Mouse (Mus musculus) embryonic facial prominence, embryonic 15.5 days (tissue): ENCODE data around the gene Zfand2b. TPM values are rescaled to one million over a fixed set of nuclear protein-coding genes. Genes with fewer than 3 reads are reported as not detected.
A peak's percentile ranks its signal among the peaks of the same experiment; 100 is the strongest.

Experiments
- ATAC-seq: fragments of 200-750 bp; cut with Nextera tagmentation; 2 replicates; pipeline ENCODE4 v1.8.0; 2017; ENCODE audit warnings: low read depth, moderate TSS enrichment; ENCODE audit not compliant: insufficient number of reproducible peaks, low FRiP score, low TSS enrichment
- H3K27ac ChIP-seq: fragments of 300-500 bp; sonication (generic); replicated peaks from 2 replicates; pipeline ENCODE4 v1.5.1; 2015; ENCODE audit warnings: mild to moderate bottlenecking, inconsistent platforms
- H3K27me3 ChIP-seq: fragments of 300-500 bp; sonication (generic); 2 replicates; pipeline ENCODE4 v1.6.1; 2015; ENCODE audit warnings: inconsistent platforms
- H3K36me3 ChIP-seq: fragments of 300-500 bp; sonication (generic); 2 replicates; pipeline ENCODE4 v1.6.1; 2015; ENCODE audit warnings: mild to moderate bottlenecking, inconsistent platforms
- H3K4me1 ChIP-seq: fragments of 300-500 bp; sonication (generic); 2 replicates; pipeline ENCODE4 v1.6.1; 2015; ENCODE audit warnings: inconsistent platforms
- H3K4me2 ChIP-seq: fragments of 300-500 bp; sonication (generic); replicated peaks from 2 replicates; pipeline ENCODE4 v1.6.1; 2015; ENCODE audit warnings: mild to moderate bottlenecking, inconsistent platforms
- H3K4me3 ChIP-seq: fragments of 300-500 bp; sonication (generic); replicated peaks from 2 replicates; pipeline ENCODE4 v1.5.1; 2015; ENCODE audit warnings: mild to moderate bottlenecking, inconsistent platforms
- H3K9ac ChIP-seq: fragments of 300-500 bp; sonication (generic); 2 replicates; pipeline ENCODE4 v1.6.1; 2015; ENCODE audit warnings: inconsistent platforms
- H3K9me3 ChIP-seq: fragments of 300-500 bp; sonication (generic); replicated peaks from 2 replicates; pipeline ENCODE4 v1.6.1; 2016; ENCODE audit warnings: inconsistent platforms
- WGBS: fragments of 180-500 bp; shearing (Covaris S2); methylation state at CpG from one replicate; pipeline ENCODE4 v1.1.7; 2015; 5-methylcytosine and 5-hydroxymethylcytosine counted together
- microRNA-seq: library from miRNA; unstranded; fragments of <30 nt; microRNA quantifications from one replicate; pipeline ENCODE4, GENCODE M21; 2016; ENCODE audit warnings: borderline number of aligned reads
- polyA plus RNA-seq: library from polyadenylated mRNA; unstranded; fragments of >200 nt; fragmentation: Nextera tagmentation; extraction: Ambion mirVana; gene quantifications from 2 replicates; pipeline ENCODE4 v1.2.1, GENCODE M21; 2015

Zfand2b gene
- polyA plus RNA-seq, 1 experiment from 2014 or later = 51.2 TPM

- no peak for ATAC-seq
- 92% methylated on average over 9 of the region's 9 CpGs for WGBS
- H3K27me3 ChIP-seq = peaks cover 41% of the 10 kb centered on the region
Observed at GRCm38 (mm10) chr1:75215785-75216184, 47.3 kb downstream of the Zfand2b start.

GRCm38 (mm10) chr1:75216797-75217585 is 48.5 kb downstream of the Zfand2b start:
- no peak overlapping the region for H3K9ac ChIP-seq
- H3K4me1 ChIP-seq = peaks cover 27% of the 10 kb centered on the region
- H3K4me3 ChIP-seq = no peak overlapping the region
- peaks cover 37% of the 10 kb centered on the region for H3K36me3 ChIP-seq
- WGBS = 71% methylated on average over 13 of the region's 13 CpGs
- peaks cover 51% of the 10 kb centered on the region for H3K27me3 ChIP-seq
- ATAC-seq = no peak
- H3K27ac ChIP-seq = no peak overlapping the region
- 0 out of 2 replicates have a peak overlapping the region, but pooled peaks have one; percentile 98 for H3K4me2 ChIP-seq
- no peaks in the 10 kb centered on the region for H3K9me3 ChIP-seq

More at GRCm38 (mm10) chr1:75215785-75216184, 47.3 kb downstream of the Zfand2b start:
- Histone ChIP-seq H3K4me2 (no peak overlapping the region), H3K4me3 (no peak overlapping the region), H3K4me1 (peaks cover 37% of the 10 kb centered on the region), H3K27ac (no peak overlapping the region), H3K36me3 (peaks cover 41% of the 10 kb centered on the region), H3K9me3 (no peaks in the 10 kb centered on the region), H3K9ac (no peak overlapping the region)

GRCm38 (mm10) chr1:75217893-75218226 is 49.4 kb downstream of the Zfand2b start:
- Histone ChIP-seq H3K9me3 (no peaks in the 10 kb centered on the region), H3K27ac (peak overlapping the region; percentile 51), H3K9ac (no peak overlapping the region), H3K4me2 (peak overlapping the region; percentile 98), H3K36me3 (peaks cover 30% of the 10 kb centered on the region), H3K4me1 (peaks cover 19% of the 10 kb centered on the region), H3K27me3 (peaks cover 51% of the 10 kb centered on the region), H3K4me3 (peak overlapping the region; percentile 57)
- ATAC-seq = no peak
- 5% methylated on average over 6 of the region's 6 CpGs for WGBS

- H3K27me3 ChIP-seq = peaks cover 51% of the 10 kb centered on the region
- WGBS = under 1% methylated on average over 38 of the region's 38 CpGs
- peak overlapping the region; percentile 57 for H3K4me3 ChIP-seq
- peaks cover 25% of the 10 kb centered on the region for H3K36me3 ChIP-seq
- peaks cover 18% of the 10 kb centered on the region for H3K4me1 ChIP-seq
- peak overlapping the region; percentile 98 for H3K4me2 ChIP-seq
- H3K9me3 ChIP-seq = no peaks in the 10 kb centered on the region
- 0 out of 2 replicates have a peak overlapping the region, but pooled peaks have one; percentile 21 for H3K9ac ChIP-seq
- ATAC-seq = peak; percentile 49
- H3K27ac ChIP-seq = peak overlapping the region; percentile 51
Observed at GRCm38 (mm10) chr1:75218227-75219001, 50.0 kb downstream of the Zfand2b start.

- peak overlapping the region; percentile 98 for H3K4me2 ChIP-seq
- peak overlapping the region; percentile 48 for H3K9ac ChIP-seq
- H3K27ac ChIP-seq = peak overlapping the region; percentile 51; the same call in 1 of the 2 replicates
- peaks cover 18% of the 10 kb centered on the region for H3K36me3 ChIP-seq
- peak; percentile 85 for ATAC-seq
- H3K9me3 ChIP-seq = no peaks in the 10 kb centered on the region
- peaks cover 18% of the 10 kb centered on the region for H3K4me1 ChIP-seq
- peaks cover 51% of the 10 kb centered on the region for H3K27me3 ChIP-seq
- WGBS = under 1% methylated on average over 24 of the region's 24 CpGs
- peak overlapping the region; percentile 57 for H3K4me3 ChIP-seq
Observed at GRCm38 (mm10) chr1:75219078-75219477, 50.6 kb downstream of the Zfand2b start.

GRCm38 (mm10) chr1:75219531-75219930 is 51.1 kb downstream of the Zfand2b start, which contains the start of gene Tuba4a:
Gene Tuba4a, minus strand, starts transcription at chr1:75219865.
- peak within 1 kb of the TSS; percentile 57 for H3K4me3 ChIP-seq
- WGBS = under 1% methylated on average over 34 of the region's 34 CpGs
- H3K36me3 ChIP-seq = peaks cover 14% of the 10 kb centered on the region
- peak within 1 kb of the TSS; percentile 48 for H3K9ac ChIP-seq
- peak within 1 kb of the TSS; percentile 98 for H3K4me2 ChIP-seq
- no peaks in the 10 kb centered on the region for H3K9me3 ChIP-seq
- peaks cover 18% of the 10 kb centered on the region for H3K4me1 ChIP-seq
- H3K27me3 ChIP-seq = peaks cover 51% of the 10 kb centered on the region
- ATAC-seq = peak; percentile 48; the same call in 1 of the 2 replicates
- H3K27ac ChIP-seq = peak within 1 kb of the TSS; percentile 51; the same call in 1 of the 2 replicates

Small RNAs within 50 kb of the gene (microRNA-seq; reads per million reads assigned to microRNA genes)
- gene Gm27943 = not detected

Other genes starting within 250 kb of the Zfand2b start
- 2.2 and 4.1 TPM in 2 replicates for gene Cfap65, start 233.0 kb upstream of the Zfand2b start, polyA plus RNA-seq
- gene Ihh, start 217.0 kb upstream of the Zfand2b start, polyA plus RNA-seq = 1.6 and 1.7 TPM in 2 replicates
- 9.6 and 9.9 TPM in 2 replicates for gene Nhej1, start 43.4 kb upstream of the Zfand2b start, polyA plus RNA-seq
- 0.32 and 0.37 TPM in 2 replicates for gene Slc23a3, start 34.8 kb upstream of the Zfand2b start, polyA plus RNA-seq
- 45.3 TPM in 2 replicates for gene Cnppd1, start 25.9 kb upstream of the Zfand2b start, polyA plus RNA-seq
- 53.8 and 54.2 TPM in 2 replicates for gene Retreg2, start 25.9 kb upstream of the Zfand2b start, polyA plus RNA-seq
- gene Abcb6, start 11.7 kb downstream of the Zfand2b start, polyA plus RNA-seq = 20.7 and 23.3 TPM in 2 replicates
- gene Ankzf1, start 23.5 kb downstream of the Zfand2b start, polyA plus RNA-seq = 27.9 and 30.2 TPM in 2 replicates
- gene Atg9a, start 23.6 kb downstream of the Zfand2b start, polyA plus RNA-seq = 32.5 and 37.7 TPM in 2 replicates
- 18.2 and 25.1 TPM in 2 replicates for gene Glb1l, start 42.2 kb downstream of the Zfand2b start, polyA plus RNA-seq
- gene Stk16, start 42.2 kb downstream of the Zfand2b start, polyA plus RNA-seq = 121 and 138 TPM in 2 replicates
- 94.8 and 98.3 TPM in 2 replicates for gene Tuba4a, start 51.2 kb downstream of the Zfand2b start, polyA plus RNA-seq
- not detected in 2 replicates for gene A630095N17Rik, start 63.5 kb downstream of the Zfand2b start, polyA plus RNA-seq
- gene Dnajb2, start 67.8 kb downstream of the Zfand2b start, polyA plus RNA-seq = 47.9 and 51.3 TPM in 2 replicates
- 0.41 and 1.0 TPM in 2 replicates for gene Ptprn, start 95.9 kb downstream of the Zfand2b start, polyA plus RNA-seq
- gene Resp18, start 109.8 kb downstream of the Zfand2b start, polyA plus RNA-seq = 0.39 and 0.68 TPM in 2 replicates
- gene Dnpep, start 149.3 kb downstream of the Zfand2b start, polyA plus RNA-seq = 113 and 115 TPM in 2 replicates
- gene Des, start 191.7 kb downstream of the Zfand2b start, polyA plus RNA-seq = 112 and 140 TPM in 2 replicates
- 16.5 and 18.6 TPM in 2 replicates for gene Speg, start 206.7 kb downstream of the Zfand2b start, polyA plus RNA-seq